Mouse (Mus musculus) cortical plate, adult 2 months (tissue): ENCODE results near the gene Ccdc86.
A peak's percentile ranks its signal among the peaks of the same experiment; 100 is the strongest.

ENCODE experiments used
- CTCF ChIP-seq: fragments of 200-500 bp; IDR thresholded peaks from 2 replicates; pipeline ENCODE4 v1.5.1; 2011; ENCODE audit warnings: mild to moderate bottlenecking, control low read depth, low read length; ENCODE audit not compliant: insufficient read depth; ENCODE audit errors: extremely low read depth
- POLR2A ChIP-seq: fragments of 200-500 bp; IDR thresholded peaks from 2 replicates; pipeline ENCODE4 v1.6.1; 2011; ENCODE audit warnings: mild to moderate bottlenecking, low read length, control low read depth; ENCODE audit not compliant: insufficient read depth; ENCODE audit errors: extremely low read depth

- TF ChIP-seq CTCF: no peak
- peak; percentile 87 for TF ChIP-seq POLR2A
Measured at GRCm38 (mm10) chr19:10895016-10895528, 54.0 kb downstream of the Ccdc86 start, which contains the start of gene Prpf19.
